Mouse (Mus musculus): Measurements from ENCODE around the gene Card11. TPM values are rescaled to one million over a fixed set of nuclear protein-coding genes. Genes with fewer than 3 reads are reported as not detected.
A peak's percentile ranks its signal among the peaks of the same experiment; 100 is the strongest.

Gene Card11
- total RNA-seq, 2 experiments from 2014 or later = 1.6 to 2.5 TPM

- peak; percentile 45 for DNase-seq
These were observed 153.1 kb downstream of the Card11 start for GRCm38 (mm10) chr5:140847300-140847729.

GRCm38 (mm10) chr5:140841942-140842341 lies 158.4 kb downstream of the Card11 start:
- DNase-seq = no peak

- no peak for DNase-seq
These were observed 169.3 kb downstream of the Card11 start for GRCm38 (mm10) chr5:140831064-140831431.

DNA sequence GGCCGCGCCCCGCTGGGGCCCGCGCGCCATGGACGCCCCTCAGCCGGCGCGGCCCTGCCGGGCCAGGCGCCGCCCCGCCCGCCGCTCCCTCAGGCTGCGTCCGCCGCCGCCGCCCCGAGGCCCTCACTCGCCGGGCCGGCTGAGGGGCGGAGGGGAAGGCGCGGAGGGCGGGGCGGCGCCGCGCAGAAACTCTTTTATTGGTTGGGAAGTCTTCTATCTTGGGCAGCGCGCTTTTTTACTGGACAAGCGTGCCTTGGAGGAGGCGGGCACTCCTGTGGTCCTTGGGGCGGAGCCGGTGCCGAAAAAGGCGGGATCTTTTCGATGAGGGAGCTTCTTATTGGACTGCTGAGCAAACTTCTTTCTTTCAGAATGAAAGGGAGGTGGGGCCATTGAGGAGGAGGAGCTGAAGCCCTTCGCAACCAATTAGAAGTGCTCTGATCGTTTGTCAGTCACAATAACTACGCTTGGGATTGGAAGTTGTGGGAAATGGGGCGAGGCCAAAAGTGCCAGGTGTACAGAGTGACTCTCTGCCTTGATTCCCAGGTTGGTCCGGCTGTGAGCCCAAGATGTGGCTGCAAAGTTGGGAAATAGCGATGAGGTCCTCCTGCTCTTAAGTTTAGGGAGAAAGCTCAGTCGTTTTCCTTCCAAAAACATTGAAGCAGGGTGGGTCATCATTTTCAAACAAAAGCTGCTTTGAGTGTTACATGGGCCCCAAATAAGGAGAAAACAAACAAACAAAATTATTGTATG lies 169.9 kb downstream of the Card11 start, which contains the start of gene Gna12:
TSS of gene Gna12 (minus strand) at position 118 of the 750 bp plus-strand sequence.
- DNase-seq = peak; percentile 96

DNA sequence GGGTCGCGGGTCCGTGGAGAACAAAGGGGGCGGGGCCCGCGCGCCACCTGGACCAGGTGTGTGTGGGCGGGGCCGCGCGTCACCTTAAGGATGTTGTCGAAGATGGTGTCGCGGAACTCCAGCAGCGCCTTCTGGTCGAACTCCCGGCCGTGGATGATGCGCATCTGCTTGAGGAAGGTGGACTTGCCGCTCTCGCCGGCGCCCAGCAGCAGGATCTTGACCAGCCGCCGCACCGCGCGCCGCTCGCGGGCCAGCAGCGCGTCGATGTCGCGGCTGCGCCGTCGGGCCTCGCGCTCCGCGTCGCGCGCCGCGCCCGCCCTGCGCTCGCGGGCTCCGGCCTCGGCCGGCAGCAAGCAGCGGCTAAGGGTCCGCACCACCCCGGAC lies 170.5 kb downstream of the Card11 start:
- DNase-seq = peak; percentile 59

GRCm38 (mm10) chr5:140829081-140829910 lies 171.1 kb downstream of the Card11 start:
- DNase-seq = peak; percentile 63

DNA sequence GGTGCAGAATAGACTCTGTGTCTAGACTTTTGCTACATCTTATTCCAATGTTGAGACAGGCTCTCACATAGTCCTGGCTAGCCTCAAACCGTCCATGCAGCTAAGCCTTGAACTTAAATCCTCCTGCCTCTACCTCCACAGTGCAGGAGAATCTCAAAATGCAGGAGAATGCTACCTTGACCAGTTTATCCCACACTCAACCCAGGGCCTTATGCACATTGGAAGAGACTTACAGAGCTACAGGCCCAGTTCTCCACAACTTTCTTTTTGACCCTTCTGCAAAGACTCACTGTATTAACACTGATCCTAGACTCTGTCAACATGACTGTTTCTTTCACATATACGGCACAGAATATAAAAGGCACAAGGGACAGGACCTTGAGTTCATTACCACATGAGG lies 172.0 kb downstream of the Card11 start:
- DNase-seq = peak; percentile 3

- peak; percentile 53 for DNase-seq
These were observed 172.5 kb downstream of the Card11 start for GRCm38 (mm10) chr5:140827896-140828295.

GRCm38 (mm10) chr5:140827413-140827812 lies 173.0 kb downstream of the Card11 start:
- peak; percentile 3 for DNase-seq

- no peak for DNase-seq
These were observed 173.6 kb downstream of the Card11 start for GRCm38 (mm10) chr5:140826796-140827195.

GRCm38 (mm10) chr5:140826118-140826517 lies 174.3 kb downstream of the Card11 start:
- DNase-seq = no peak

DNA sequence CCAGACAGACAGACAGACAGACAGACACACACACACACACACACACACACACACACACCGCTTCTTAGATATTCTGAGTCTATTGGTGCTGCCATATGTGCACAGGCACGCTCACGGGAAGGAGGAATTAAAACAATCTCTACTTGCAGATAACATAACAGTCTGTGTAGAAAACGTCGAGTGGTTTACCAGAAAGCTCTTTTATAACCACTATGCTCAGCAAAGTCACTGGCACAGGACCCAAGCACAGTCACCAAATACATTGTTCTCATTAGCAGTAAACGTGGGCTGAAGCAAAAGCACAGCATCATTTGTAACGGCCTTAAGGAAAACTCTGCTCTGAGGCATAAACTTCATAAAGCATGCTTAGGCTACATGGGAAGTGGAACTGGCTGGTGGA lies 176.3 kb downstream of the Card11 start:
- peak; percentile 1 for DNase-seq

- DNase-seq = peak; percentile 7
These were observed 177.0 kb downstream of the Card11 start for GRCm38 (mm10) chr5:140823386-140823785.

Small RNA genes within 50 kb of the gene (microRNA-seq; reads per million reads assigned to microRNA genes)
- gene Gm44385 = not detected

Other genes with a start within 250 kb of the Card11 start
- gene Gna12, start 170.2 kb downstream of the Card11 start, total RNA-seq (2021) = 100 to 1,000 TPM; 113 to 121 TPM
- 10 to 100 TPM in 1 of 2 experiments, 1 to 10 TPM in 1; 8.5 to 14.0 TPM for gene Sdk1, start 240.9 kb upstream of the Card11 start, total RNA-seq (2021)